ENCODE assay signal across 10 mouse cellular contexts in genomic region chr9:117169196-117169595, GRCm38 (mm10).
"Had no signal": no experiment of that assay in that cellular context is flagged by ENCODE, and none has a peak within 500 bp of the region (broad histone marks: within the 10 kb centered on the region; RNA-seq: fewer than 3 reads in every experiment).

No protein-coding gene starts in this region.

- DNase-seq: lung, adult 2 months; lung, postnatal 14 days; lung, postnatal 36 days; right cerebral cortex, postnatal 14 days; thymus, adult 2 months; thymus, postnatal 25 days; thymus, postnatal 4 days had no signal

- ATAC-seq: lung, postnatal 0 days; midbrain, embryonic 13.5 days; midbrain, embryonic 15.5 days had no signal
